Mouse (Mus musculus) small intestine, adult 2 months (tissue): ENCODE data around the gene Pms2.

ENCODE experiments used
- CTCF ChIP-seq: fragments of 200-500 bp; IDR thresholded peaks from 2 replicates; pipeline ENCODE4 v1.5.1; 2012; ENCODE audit warnings: low read depth, mild to moderate bottlenecking, control low read depth, inconsistent platforms, low read length, moderate library complexity, mixed read lengths; ENCODE audit not compliant: insufficient replicate concordance, insufficient read length; ENCODE audit errors: extremely low read depth
- POLR2A ChIP-seq: fragments of 200-500 bp; IDR thresholded peaks from 2 replicates; pipeline ENCODE4 v1.6.1; 2012; ENCODE audit warnings: low read depth, mild to moderate bottlenecking, control low read depth, inconsistent platforms, low read length, moderate library complexity

DNA sequence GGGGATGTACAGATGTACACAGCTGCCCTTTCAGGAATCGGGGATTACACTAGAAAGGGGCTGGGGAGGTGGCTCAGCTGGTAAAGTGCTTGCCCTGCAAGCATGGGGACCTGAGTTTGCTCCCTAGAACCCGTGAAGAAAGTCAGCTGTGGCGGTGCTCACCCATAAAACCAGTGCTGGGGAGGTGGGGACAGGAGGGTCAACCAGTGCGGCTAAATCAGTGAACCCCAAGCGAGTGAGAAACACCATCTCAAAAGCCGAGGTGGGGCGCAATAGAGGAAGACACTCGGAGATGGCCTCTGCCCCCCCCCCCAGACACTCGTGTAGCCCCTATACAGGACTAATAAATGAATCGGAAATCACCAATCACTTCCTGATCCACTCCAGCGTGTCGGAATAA lies 56.9 kb downstream of the Pms2 start:
- TF ChIP-seq CTCF (no peak), POLR2A (no peak)
